Mouse (Mus musculus) forelimb bud, embryonic 11.5 days (tissue): ENCODE data around the gene Muc1.

Experiments used
- DNase-seq: peaks from one replicate; pipeline ENCODE4 v3.0.0-alpha.2; 2012; ENCODE audit warnings: low read depth, low spot score

Muc1 gene

GRCm38 (mm10) chr3:89233562-89234110, 4.8 kb downstream of the Muc1 start:
- DNase-seq: no peak

GRCm38 (mm10) chr3:89236516-89236915, 7.7 kb downstream of the Muc1 start:
- DNase-seq: no peak

DNA sequence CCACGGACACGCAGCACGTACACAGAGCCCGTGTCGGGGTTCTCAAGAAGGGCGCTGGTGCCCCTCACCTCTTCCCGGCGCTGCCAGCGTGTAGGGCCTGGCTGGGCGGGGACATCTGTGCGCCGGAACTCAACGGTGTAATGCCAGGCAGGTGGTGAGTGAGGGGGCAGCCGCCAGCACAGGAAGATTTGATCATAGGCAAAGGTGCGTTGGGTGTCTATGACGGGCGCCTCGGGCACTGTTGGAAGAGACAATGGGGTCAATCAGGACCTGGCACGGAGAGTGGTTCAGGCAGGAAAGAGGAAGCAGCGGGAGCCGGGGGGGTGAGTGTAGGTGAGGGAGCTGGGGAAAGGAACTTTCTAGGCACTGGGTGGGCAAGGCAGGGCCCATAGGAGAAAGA, 8.8 kb downstream of the Muc1 start:
- no peak for DNase-seq

DNA sequence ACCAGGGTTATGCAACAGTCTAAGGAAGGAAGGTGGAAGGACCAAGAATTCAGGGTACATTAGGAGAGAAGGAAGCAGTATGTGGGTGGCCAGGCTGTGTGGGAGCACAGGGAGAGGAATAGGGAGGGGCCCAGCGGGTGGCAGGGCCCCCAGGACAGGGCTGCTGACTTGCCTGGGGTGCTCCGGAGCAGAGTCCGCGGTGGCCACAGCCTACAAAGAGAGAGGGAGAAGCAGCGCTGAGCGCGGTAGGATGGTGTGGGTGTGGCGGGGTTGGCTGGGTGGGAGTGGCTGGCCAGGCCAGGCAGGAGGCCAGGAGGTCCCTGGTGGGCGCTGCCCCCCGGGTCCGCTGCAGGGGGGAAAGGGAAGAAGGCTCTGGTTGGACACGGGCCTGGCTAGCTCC, 9.6 kb downstream of the Muc1 start:
- DNase-seq: no peak

GRCm38 (mm10) chr3:89242331-89242895, 13.6 kb downstream of the Muc1 start:
- peak; percentile 55 for DNase-seq

DNA sequence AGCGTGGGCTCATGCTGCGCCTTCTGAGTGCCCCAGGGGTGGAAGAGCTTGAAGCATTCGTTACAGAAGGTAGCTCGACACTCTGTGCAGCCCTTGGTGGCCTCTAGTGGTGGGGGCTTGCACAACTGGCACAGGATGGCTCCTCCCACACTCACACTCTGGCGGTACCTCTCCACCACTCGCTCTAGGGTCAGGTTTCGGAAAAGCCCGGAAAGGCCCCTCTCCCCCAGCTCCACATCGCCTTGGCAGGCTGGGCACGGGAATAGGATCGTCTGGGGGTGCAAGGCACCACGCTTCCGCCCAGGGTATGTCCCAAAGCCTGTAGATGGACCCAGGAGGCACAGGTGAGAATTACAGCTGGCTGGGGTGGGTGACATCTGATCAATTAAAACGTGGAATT, 14.8 kb downstream of the Muc1 start:
- DNase-seq: peak; percentile 75

DNA sequence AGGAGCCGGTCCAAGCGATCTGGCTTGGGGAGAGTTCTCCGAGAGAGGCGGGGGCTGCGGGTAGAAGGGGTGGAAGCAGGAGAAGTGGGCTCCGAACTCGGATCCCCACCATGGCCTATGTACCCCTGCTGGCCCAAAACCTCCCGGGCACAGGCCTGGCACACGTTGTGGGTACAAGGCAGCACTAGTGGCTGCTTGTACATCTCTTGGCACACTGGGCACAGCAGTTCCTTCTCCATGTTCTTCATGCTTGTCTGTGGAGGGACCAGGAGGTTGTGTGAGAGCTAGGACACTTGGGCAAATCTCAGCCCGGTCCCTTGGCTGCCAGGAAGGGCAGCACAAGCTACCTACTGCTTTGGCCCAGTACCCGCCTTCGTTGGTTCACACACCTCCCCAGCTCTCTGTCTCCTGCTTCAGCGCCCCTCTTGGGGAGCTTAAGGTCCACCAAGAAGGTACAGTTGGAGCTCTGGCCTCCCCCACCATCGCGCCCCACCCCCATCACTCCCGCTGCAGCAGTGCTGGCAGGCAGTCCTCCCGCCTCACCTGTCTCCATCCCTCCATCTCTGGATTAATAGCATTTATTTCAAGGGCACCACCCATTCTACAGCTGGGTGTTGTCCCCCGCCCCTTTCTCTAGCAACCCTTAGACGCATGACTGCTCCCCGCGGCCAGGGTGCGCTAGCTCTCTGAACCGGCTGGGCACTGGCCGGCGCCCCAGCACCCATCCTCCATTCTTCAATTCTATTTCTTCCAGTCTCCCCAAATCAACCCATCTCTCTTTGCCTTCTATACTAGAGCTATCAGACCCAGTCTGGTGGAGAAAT, 15.5 kb downstream of the Muc1 start:
- no peak for DNase-seq

- DNase-seq: peak; percentile 43
These were observed 16.3 kb downstream of the Muc1 start for GRCm38 (mm10) chr3:89244982-89245687.

GRCm38 (mm10) chr3:89245688-89246171, 16.9 kb downstream of the Muc1 start, which contains the start of gene Krtcap2:
Krtcap2 (plus strand) TSS chr3:89245966.
- DNase-seq: peak; percentile 39

DNA sequence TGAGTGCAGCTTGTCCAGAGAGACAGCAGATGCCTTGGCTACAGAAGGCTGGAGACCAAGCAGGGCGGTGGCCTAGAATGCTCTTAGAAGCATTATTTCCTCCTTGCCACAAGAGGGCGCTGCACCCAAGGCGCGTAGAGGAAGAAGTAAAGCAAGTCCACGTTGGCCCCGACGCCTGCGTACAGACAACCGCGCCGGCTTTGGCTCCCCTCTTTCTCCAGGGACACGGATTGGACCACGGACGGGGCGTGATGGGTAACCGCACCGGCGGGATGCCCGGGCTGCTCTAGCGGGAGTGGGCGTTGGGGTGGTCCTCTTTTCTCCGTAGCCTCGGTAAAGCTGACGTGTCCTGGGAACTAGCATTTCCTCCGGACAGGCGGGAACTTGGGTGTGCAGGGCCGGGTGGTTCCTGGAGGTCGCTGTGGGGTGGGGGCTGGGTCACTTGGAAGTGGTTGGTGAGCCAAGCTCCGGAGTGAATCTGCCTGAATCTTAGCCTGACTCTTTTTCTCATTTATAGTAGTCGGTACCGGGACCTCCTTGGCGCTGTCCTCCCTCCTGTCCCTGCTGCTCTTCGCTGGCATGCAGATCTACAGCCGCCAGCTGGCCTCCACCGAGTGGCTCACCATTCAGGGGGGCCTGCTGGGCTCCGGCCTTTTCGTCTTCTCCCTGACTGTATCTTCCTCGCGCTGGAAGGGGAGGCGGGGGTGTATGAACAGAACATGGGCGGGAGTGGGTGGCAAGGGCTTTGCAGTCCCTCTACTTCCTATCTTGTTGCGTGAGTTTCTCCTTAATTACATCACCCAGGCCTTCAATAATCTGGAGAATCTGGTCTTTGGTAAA, 17.6 kb downstream of the Muc1 start, which contains the start of gene Trim46:
Gene Trim46 (minus strand): TSS at position 49 of the 840 bp plus-strand sequence.
- peak; percentile 90 for DNase-seq

GRCm38 (mm10) chr3:89247466-89247865, 18.6 kb downstream of the Muc1 start:
- no peak for DNase-seq

GRCm38 (mm10) chr3:89250435-89251040, 21.7 kb downstream of the Muc1 start:
- DNase-seq: peak; percentile 65

- no peak for DNase-seq
These were observed 22.6 kb downstream of the Muc1 start for GRCm38 (mm10) chr3:89251365-89251895.

DNA sequence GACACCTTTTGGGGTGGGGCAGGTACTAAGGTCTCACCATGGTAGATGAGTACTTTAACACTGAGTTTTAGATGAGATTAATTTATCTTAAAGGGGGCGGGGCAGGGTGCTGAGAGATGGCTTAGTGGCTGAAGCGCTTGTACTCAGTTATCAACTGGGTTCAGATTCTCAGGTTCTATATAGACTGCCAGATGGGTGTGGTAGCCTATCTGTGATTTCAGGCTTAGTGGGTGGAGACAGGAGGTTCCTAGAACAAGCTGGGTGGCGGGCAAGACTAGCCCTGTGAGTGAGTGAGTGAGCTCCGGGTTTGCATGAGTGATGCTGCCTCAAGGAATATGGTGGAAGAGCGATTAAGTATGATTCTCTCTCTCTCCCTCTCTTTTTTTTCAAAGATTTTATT, 26.1 kb downstream of the Muc1 start:
- no peak for DNase-seq

GRCm38 (mm10) chr3:89256177-89256576, 27.3 kb downstream of the Muc1 start:
- DNase-seq: no peak

- no peak for DNase-seq
These were observed 30.2 kb downstream of the Muc1 start, which contains the start of gene Dpm3 for GRCm38 (mm10) chr3:89259076-89259475. Dpm3 (plus strand) TSS chr3:89259358.

GRCm38 (mm10) chr3:89260211-89260610, 31.4 kb downstream of the Muc1 start:
- no peak for DNase-seq

- DNase-seq: no peak
These were observed 33.6 kb downstream of the Muc1 start for GRCm38 (mm10) chr3:89262417-89262816.

- DNase-seq: peak; percentile 84
These were observed 37.6 kb downstream of the Muc1 start for GRCm38 (mm10) chr3:89266439-89266893.

- DNase-seq: no peak
These were observed 40.1 kb downstream of the Muc1 start for GRCm38 (mm10) chr3:89268916-89269315.
